Mouse (Mus musculus): ENCODE data around the gene Grin3b. TPM values are rescaled to one million over a fixed set of nuclear protein-coding genes. Genes with fewer than 3 reads are reported as not detected.

The Grin3b gene
- polyA plus RNA-seq, 1 experiment from 2014 or later: 0.21 TPM

- 21% methylated on average over 3 of the region's 3 CpGs for WGBS
- Histone ChIP-seq H3K4me1 (ENCODE audit: control insufficient read depth, insufficient read depth, low read length) (peaks cover 18% of the 10 kb centered on the region), H3K36me3 (ENCODE audit: control insufficient read depth, insufficient read depth, low read length) (peaks cover 18% of the 10 kb centered on the region), H3K27ac (ENCODE audit: low read length) (0 out of 2 replicates have a peak overlapping the region, but pooled peaks have one; percentile 38), H3K4me3 (replicated peaks; ENCODE audit: low read length) (no peak overlapping the region), H3K27me3 (ENCODE audit: control insufficient read depth, insufficient read depth, low read length) (peaks cover 2% of the 10 kb centered on the region; the same call in 1 of the 2 replicates), H3K9me3 (replicated peaks; ENCODE audit: control insufficient read depth, low read length) (no peaks in the 10 kb centered on the region), H3K4me2 (ENCODE audit: low read depth, low read length) (no peak overlapping the region), H3K9ac (ENCODE audit: low read length) (no peak overlapping the region)
- no peak for ATAC-seq (ENCODE audit: insufficient read depth, low FRiP score)
Measured at GRCm38 (mm10) chr10:79969124-79969568, 1.4 kb upstream of the Grin3b start.

- Histone ChIP-seq H3K9ac (ENCODE audit: low read length) (peak overlapping the region; percentile 75), H3K4me2 (ENCODE audit: low read depth, low read length) (peak overlapping the region; percentile 89), H3K36me3 (ENCODE audit: control insufficient read depth, insufficient read depth, low read length) (peaks cover 23% of the 10 kb centered on the region), H3K27me3 (ENCODE audit: control insufficient read depth, insufficient read depth, low read length) (peaks cover 2% of the 10 kb centered on the region; the same call in 1 of the 2 replicates), H3K4me1 (ENCODE audit: control insufficient read depth, insufficient read depth, low read length) (peaks cover 18% of the 10 kb centered on the region), H3K27ac (ENCODE audit: low read length) (no peak overlapping the region), H3K4me3 (replicated peaks; ENCODE audit: low read length) (peak overlapping the region; percentile 50), H3K9me3 (replicated peaks; ENCODE audit: control insufficient read depth, low read length) (no peaks in the 10 kb centered on the region)
- 3% methylated on average over 21 of the region's 21 CpGs for WGBS
- ATAC-seq (ENCODE audit: insufficient read depth, low FRiP score): no peak
Measured at GRCm38 (mm10) chr10:79971183-79971497, 625 bp downstream of the Grin3b start.

GRCm38 (mm10) chr10:79972831-79973230 lies 2.3 kb downstream of the Grin3b start:
- H3K27ac ChIP-seq (ENCODE audit: low read length): no peak overlapping the region
- no peak for ATAC-seq (ENCODE audit: insufficient read depth, low FRiP score)
- H3K36me3 ChIP-seq (ENCODE audit: control insufficient read depth, insufficient read depth, low read length): peaks cover 29% of the 10 kb centered on the region
- H3K9ac ChIP-seq (ENCODE audit: low read length): no peak overlapping the region
- H3K4me3 ChIP-seq (replicated peaks; ENCODE audit: low read length): no peak overlapping the region
- H3K27me3 ChIP-seq (ENCODE audit: control insufficient read depth, insufficient read depth, low read length): peaks cover 2% of the 10 kb centered on the region; the same call in 1 of the 2 replicates
- peaks cover 18% of the 10 kb centered on the region for H3K4me1 ChIP-seq (ENCODE audit: control insufficient read depth, insufficient read depth, low read length)
- no peak overlapping the region for H3K4me2 ChIP-seq (ENCODE audit: low read depth, low read length)
- H3K9me3 ChIP-seq (replicated peaks; ENCODE audit: control insufficient read depth, low read length): 0 out of 2 replicates have a peak, but pooled peaks cover 8% of the 10 kb centered on the region
- 61% methylated on average over 14 of the region's 14 CpGs for WGBS

GRCm38 (mm10) chr10:79974087-79974486 lies 3.6 kb downstream of the Grin3b start:
- peaks cover 38% of the 10 kb centered on the region for H3K36me3 ChIP-seq (ENCODE audit: control insufficient read depth, insufficient read depth, low read length)
- H3K4me1 ChIP-seq (ENCODE audit: control insufficient read depth, insufficient read depth, low read length): peaks cover 11% of the 10 kb centered on the region
- WGBS: 86% methylated on average over 21 of the region's 21 CpGs
- H3K27me3 ChIP-seq (ENCODE audit: control insufficient read depth, insufficient read depth, low read length): peaks cover 2% of the 10 kb centered on the region; the same call in 1 of the 2 replicates
- H3K9ac ChIP-seq (ENCODE audit: low read length): no peak overlapping the region
- H3K9me3 ChIP-seq (replicated peaks; ENCODE audit: control insufficient read depth, low read length): 0 out of 2 replicates have a peak, but pooled peaks cover 9% of the 10 kb centered on the region
- no peak overlapping the region for H3K27ac ChIP-seq (ENCODE audit: low read length)
- no peak for ATAC-seq (ENCODE audit: insufficient read depth, low FRiP score)
- H3K4me2 ChIP-seq (ENCODE audit: low read depth, low read length): no peak overlapping the region
- no peak overlapping the region for H3K4me3 ChIP-seq (replicated peaks; ENCODE audit: low read length)

GRCm38 (mm10) chr10:79974668-79975067 lies 4.2 kb downstream of the Grin3b start:
- peaks cover 11% of the 10 kb centered on the region for H3K4me1 ChIP-seq (ENCODE audit: control insufficient read depth, insufficient read depth, low read length)

GRCm38 (mm10) chr10:79976071-79976721 lies 5.7 kb downstream of the Grin3b start:
- 84% methylated on average over 28 of the region's 28 CpGs for WGBS
- no peak overlapping the region for H3K9ac ChIP-seq (ENCODE audit: low read length)
- H3K4me3 ChIP-seq (replicated peaks; ENCODE audit: low read length): no peak overlapping the region
- peaks cover 2% of the 10 kb centered on the region for H3K4me1 ChIP-seq (ENCODE audit: control insufficient read depth, insufficient read depth, low read length)
- H3K27ac ChIP-seq (ENCODE audit: low read length): no peak overlapping the region
- 0 out of 2 replicates have a peak, but pooled peaks cover 9% of the 10 kb centered on the region for H3K9me3 ChIP-seq (replicated peaks; ENCODE audit: control insufficient read depth, low read length)
- H3K4me2 ChIP-seq (ENCODE audit: low read depth, low read length): no peak overlapping the region
- no peaks in the 10 kb centered on the region; the same call in 1 of the 2 replicates for H3K27me3 ChIP-seq (ENCODE audit: control insufficient read depth, insufficient read depth, low read length)
- peaks cover 38% of the 10 kb centered on the region for H3K36me3 ChIP-seq (ENCODE audit: control insufficient read depth, insufficient read depth, low read length)
- ATAC-seq (ENCODE audit: insufficient read depth, low FRiP score): no peak

More at GRCm38 (mm10) chr10:79974668-79975067, 4.2 kb downstream of the Grin3b start:
- 79% methylated on average over 8 of the region's 8 CpGs for WGBS
- Histone ChIP-seq H3K27me3 (ENCODE audit: control insufficient read depth, insufficient read depth, low read length) (peaks cover 2% of the 10 kb centered on the region; the same call in 1 of the 2 replicates), H3K9me3 (replicated peaks; ENCODE audit: control insufficient read depth, low read length) (0 out of 2 replicates have a peak, but pooled peaks cover 9% of the 10 kb centered on the region), H3K4me2 (ENCODE audit: low read depth, low read length) (no peak overlapping the region), H3K4me3 (replicated peaks; ENCODE audit: low read length) (no peak overlapping the region), H3K9ac (ENCODE audit: low read length) (no peak overlapping the region), H3K27ac (ENCODE audit: low read length) (no peak overlapping the region), H3K36me3 (ENCODE audit: control insufficient read depth, insufficient read depth, low read length) (peaks cover 38% of the 10 kb centered on the region)
- no peak for ATAC-seq (ENCODE audit: insufficient read depth, low FRiP score)

GRCm38 (mm10) chr10:79976722-79977107 lies 6.2 kb downstream of the Grin3b start:
- Histone ChIP-seq H3K9me3 (replicated peaks; ENCODE audit: control insufficient read depth, low read length) (0 out of 2 replicates have a peak, but pooled peaks cover 9% of the 10 kb centered on the region), H3K27ac (ENCODE audit: low read length) (no peak overlapping the region), H3K4me1 (ENCODE audit: control insufficient read depth, insufficient read depth, low read length) (no peaks in the 10 kb centered on the region), H3K9ac (ENCODE audit: low read length) (no peak overlapping the region), H3K4me3 (replicated peaks; ENCODE audit: low read length) (no peak overlapping the region), H3K36me3 (ENCODE audit: control insufficient read depth, insufficient read depth, low read length) (peaks cover 38% of the 10 kb centered on the region), H3K4me2 (ENCODE audit: low read depth, low read length) (no peak overlapping the region), H3K27me3 (ENCODE audit: control insufficient read depth, insufficient read depth, low read length) (no peaks in the 10 kb centered on the region; the same call in 1 of the 2 replicates)
- no peak for ATAC-seq (ENCODE audit: insufficient read depth, low FRiP score)
- WGBS: 78% methylated on average over 36 of the region's 36 CpGs

GRCm38 (mm10) chr10:79977324-79977723 lies 6.8 kb downstream of the Grin3b start:
- peaks cover under 1% of the 10 kb centered on the region for H3K4me1 ChIP-seq (ENCODE audit: control insufficient read depth, insufficient read depth, low read length)
- no peak overlapping the region for H3K4me2 ChIP-seq (ENCODE audit: low read depth, low read length)
- H3K9ac ChIP-seq (ENCODE audit: low read length): no peak overlapping the region
- no peak for ATAC-seq (ENCODE audit: insufficient read depth, low FRiP score)
- H3K27me3 ChIP-seq (ENCODE audit: control insufficient read depth, insufficient read depth, low read length): no peaks in the 10 kb centered on the region
- peaks cover 38% of the 10 kb centered on the region for H3K36me3 ChIP-seq (ENCODE audit: control insufficient read depth, insufficient read depth, low read length)
- WGBS: 84% methylated on average over 27 of the region's 28 CpGs
- no peak overlapping the region for H3K4me3 ChIP-seq (replicated peaks; ENCODE audit: low read length)
- no peak overlapping the region for H3K27ac ChIP-seq (ENCODE audit: low read length)
- H3K9me3 ChIP-seq (replicated peaks; ENCODE audit: control insufficient read depth, low read length): 0 out of 2 replicates have a peak, but pooled peaks cover 9% of the 10 kb centered on the region

GRCm38 (mm10) chr10:79978061-79978460 lies 7.5 kb downstream of the Grin3b start:
- Histone ChIP-seq H3K9me3 (replicated peaks; ENCODE audit: control insufficient read depth, low read length) (0 out of 2 replicates have a peak, but pooled peaks cover 9% of the 10 kb centered on the region), H3K27ac (ENCODE audit: low read length) (no peak overlapping the region), H3K27me3 (ENCODE audit: control insufficient read depth, insufficient read depth, low read length) (no peaks in the 10 kb centered on the region), H3K4me1 (ENCODE audit: control insufficient read depth, insufficient read depth, low read length) (peaks cover 8% of the 10 kb centered on the region), H3K9ac (ENCODE audit: low read length) (no peak overlapping the region), H3K4me2 (ENCODE audit: low read depth, low read length) (no peak overlapping the region), H3K4me3 (replicated peaks; ENCODE audit: low read length) (no peak overlapping the region), H3K36me3 (ENCODE audit: control insufficient read depth, insufficient read depth, low read length) (peaks cover 38% of the 10 kb centered on the region)
- ATAC-seq (ENCODE audit: insufficient read depth, low FRiP score): no peak
- WGBS: 95% methylated on average over 21 of the region's 21 CpGs

Data from stomach, embryonic 16.5 days (tissue).